Mouse (Mus musculus) limb, embryonic 13.5 days (tissue): ENCODE data around the gene Nsd1. TPM values are rescaled to one million over a fixed set of nuclear protein-coding genes. Genes with fewer than 3 reads are reported as not detected.

Source experiments
- ATAC-seq: fragments of 200-750 bp; cut with Nextera tagmentation; 2 replicates; pipeline ENCODE4 v1.8.0; 2017; ENCODE audit warnings: low read depth, moderate number of reproducible peaks, moderate TSS enrichment; ENCODE audit not compliant: low FRiP score
- H3K27ac ChIP-seq: fragments of 300-500 bp; sonication (generic); 2 replicates; pipeline ENCODE4 v1.5.1; 2015; ENCODE audit warnings: inconsistent platforms, mild to moderate bottlenecking, moderate library complexity
- H3K27me3 ChIP-seq: fragments of 300-500 bp; sonication (generic); 2 replicates; pipeline ENCODE4 v1.6.1; 2015; ENCODE audit warnings: mild to moderate bottlenecking, inconsistent platforms
- H3K36me3 ChIP-seq: fragments of 300-500 bp; sonication (generic); 2 replicates; pipeline ENCODE4 v1.6.1; 2015; ENCODE audit warnings: inconsistent platforms, mild to moderate bottlenecking, moderate library complexity
- H3K4me1 ChIP-seq: fragments of 300-500 bp; sonication (generic); 2 replicates; pipeline ENCODE4 v1.6.1; 2015; ENCODE audit warnings: inconsistent platforms
- H3K4me2 ChIP-seq: fragments of 300-500 bp; sonication (generic); replicated peaks from 2 replicates; pipeline ENCODE4 v1.6.1; 2015; ENCODE audit warnings: inconsistent platforms, mild to moderate bottlenecking, moderate library complexity
- H3K4me3 ChIP-seq: fragments of 300-500 bp; sonication (generic); 2 replicates; pipeline ENCODE4 v1.5.1; 2015; ENCODE audit warnings: moderate library complexity, mild to moderate bottlenecking, inconsistent platforms
- H3K9ac ChIP-seq: fragments of 300-500 bp; sonication (generic); 2 replicates; pipeline ENCODE4 v1.6.1; 2015; ENCODE audit warnings: mild to moderate bottlenecking, inconsistent platforms
- H3K9me3 ChIP-seq: fragments of 300-500 bp; sonication (generic); 2 replicates; pipeline ENCODE4 v1.6.1; 2016; ENCODE audit warnings: inconsistent platforms
- WGBS: fragments of 180-500 bp; shearing (Covaris S2); methylation state at CpG from one replicate; pipeline ENCODE4 v1.1.7; 2015; 5-methylcytosine and 5-hydroxymethylcytosine counted together
- polyA plus RNA-seq: library from polyadenylated mRNA; unstranded; fragments of >200 nt; fragmentation: Nextera tagmentation; extraction: Ambion mirVana; gene quantifications from 2 replicates; pipeline ENCODE4 v1.2.1, GENCODE M21; 2015

The Nsd1 gene
- 80.4 and 82.4 TPM in 2 replicates for polyA plus RNA-seq

DNA sequence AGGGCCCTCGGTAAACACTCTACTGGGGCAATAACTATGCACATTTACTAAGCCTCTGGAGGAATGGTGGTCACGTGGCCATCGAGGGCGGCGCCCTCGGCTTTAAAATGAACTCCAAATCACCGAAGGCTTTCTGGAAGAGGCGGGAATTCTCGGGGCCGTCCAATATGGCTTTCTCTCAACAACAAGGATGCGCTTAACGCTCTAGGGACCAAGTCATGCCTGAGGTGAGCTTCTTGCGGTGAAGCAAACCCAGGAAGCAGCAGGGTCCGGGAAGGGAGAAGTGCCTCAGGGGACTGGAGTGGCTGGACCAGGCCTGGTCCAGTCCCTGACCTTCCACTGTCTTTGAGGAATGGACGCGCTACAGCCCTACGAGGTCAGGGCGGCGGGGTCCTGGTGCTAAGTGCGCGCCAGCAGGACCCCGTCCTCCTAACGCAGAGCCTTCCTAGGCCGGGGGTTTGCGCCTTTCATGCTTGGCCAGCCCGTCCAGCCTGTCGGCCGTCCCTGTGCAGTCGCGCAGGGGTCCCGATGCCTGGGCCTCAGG lies at the start of gene Nsd1:
Gene Nsd1, plus strand, starts transcription at position 134 of the 544 bp plus-strand sequence.
- peaks cover 14% of the 10 kb centered on the region for H3K36me3 ChIP-seq
- H3K27ac ChIP-seq, result peak within 1 kb of the TSS; percentile 99
- no peaks in the 10 kb centered on the region for H3K9me3 ChIP-seq
- H3K4me3 ChIP-seq, result peak within 1 kb of the TSS; percentile 81
- H3K4me1 ChIP-seq, result peaks cover 32% of the 10 kb centered on the region
- 20% methylated on average over 31 of the region's 31 CpGs for WGBS
- no peaks in the 10 kb centered on the region for H3K27me3 ChIP-seq
- ATAC-seq, result no peak
- peak within 1 kb of the TSS; percentile 68 for H3K4me2 ChIP-seq
- H3K9ac ChIP-seq, result peak within 1 kb of the TSS; percentile 93

DNA sequence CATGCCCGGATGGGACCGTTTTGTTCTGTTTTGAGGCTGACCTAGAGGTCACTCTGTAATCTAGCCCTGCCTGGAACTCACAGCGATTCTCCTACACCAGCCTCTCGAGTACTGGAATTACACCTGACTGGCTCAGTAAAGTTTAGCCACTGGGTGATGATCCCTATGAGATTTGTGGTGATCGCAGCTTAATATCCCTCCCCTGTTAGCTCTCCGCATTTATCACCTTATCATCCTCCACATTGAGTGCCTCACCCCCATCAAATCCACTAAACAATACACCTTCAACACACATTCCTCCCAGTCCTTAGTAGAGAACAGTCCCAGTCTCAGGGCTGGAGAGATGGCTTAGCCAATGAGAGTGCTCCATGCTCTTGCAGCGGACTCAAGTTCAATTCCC lies 47.2 kb upstream of the Nsd1 start:
- ATAC-seq, result no peak
- no peak overlapping the region for H3K27ac ChIP-seq
- 45% methylated on average over 7 of the region's 7 CpGs for WGBS
- no peaks in the 10 kb centered on the region for H3K27me3 ChIP-seq
- H3K4me1 ChIP-seq, result no peaks in the 10 kb centered on the region
- H3K4me3 ChIP-seq, result no peak overlapping the region
- H3K9me3 ChIP-seq, result no peaks in the 10 kb centered on the region
- peaks cover 7% of the 10 kb centered on the region; the same call in 1 of the 2 replicates for H3K36me3 ChIP-seq
- no peak overlapping the region for H3K4me2 ChIP-seq
- H3K9ac ChIP-seq, result no peak overlapping the region

DNA sequence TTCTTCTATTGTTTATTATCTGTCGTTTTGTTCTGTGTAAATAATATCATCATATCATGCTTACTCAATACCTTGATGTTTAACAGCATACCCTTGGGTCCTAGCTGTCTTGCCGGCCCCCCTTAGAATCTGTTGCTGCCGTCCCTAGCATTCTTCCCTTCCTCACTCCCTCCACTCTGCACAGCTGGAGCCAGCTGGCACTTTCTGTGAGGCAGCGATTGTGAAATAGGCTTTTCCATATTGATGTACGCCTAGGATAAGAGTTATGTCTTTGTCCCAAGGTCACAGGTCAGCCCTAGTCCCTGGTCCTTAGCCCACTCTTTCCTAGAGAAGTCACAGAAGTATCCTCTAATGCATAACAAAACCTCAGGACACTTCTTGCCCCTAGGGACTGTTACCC lies 46.0 kb upstream of the Nsd1 start:
- ATAC-seq, result peak; percentile 34; the same call in 1 of the 2 replicates
- Histone ChIP-seq H3K4me2 (no peak overlapping the region), H3K9me3 (no peaks in the 10 kb centered on the region), H3K36me3 (peaks cover 7% of the 10 kb centered on the region; the same call in 1 of the 2 replicates), H3K27me3 (no peaks in the 10 kb centered on the region), H3K27ac (no peak overlapping the region), H3K9ac (no peak overlapping the region), H3K4me3 (no peak overlapping the region), H3K4me1 (no peaks in the 10 kb centered on the region)
- 69% methylated on average over 5 of the region's 5 CpGs for WGBS

DNA sequence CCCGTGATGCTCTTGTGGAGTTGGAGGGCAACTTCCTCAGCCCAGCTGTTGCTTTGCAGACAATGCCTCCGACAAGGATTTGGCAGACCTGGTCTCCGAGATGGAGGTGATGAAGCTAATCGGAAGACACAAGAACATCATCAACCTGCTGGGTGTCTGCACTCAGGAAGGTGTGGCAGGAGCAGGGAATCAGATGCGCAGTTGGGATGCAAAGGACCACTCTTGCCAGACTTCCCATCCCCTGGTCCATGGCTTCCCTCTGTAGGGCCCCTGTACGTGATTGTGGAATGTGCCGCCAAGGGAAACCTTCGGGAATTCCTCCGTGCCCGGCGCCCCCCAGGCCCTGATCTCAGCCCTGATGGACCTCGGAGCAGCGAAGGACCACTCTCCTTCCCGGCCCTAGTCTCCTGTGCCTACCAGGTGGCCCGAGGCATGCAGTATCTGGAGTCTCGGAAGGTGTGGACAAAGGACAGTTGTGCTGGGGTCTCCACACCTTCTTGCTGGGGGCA lies 43.7 kb upstream of the Nsd1 start:
- WGBS, result 94% methylated on average over 16 of the region's 16 CpGs
- H3K36me3 ChIP-seq, result peaks cover 7% of the 10 kb centered on the region; the same call in 1 of the 2 replicates

DNA sequence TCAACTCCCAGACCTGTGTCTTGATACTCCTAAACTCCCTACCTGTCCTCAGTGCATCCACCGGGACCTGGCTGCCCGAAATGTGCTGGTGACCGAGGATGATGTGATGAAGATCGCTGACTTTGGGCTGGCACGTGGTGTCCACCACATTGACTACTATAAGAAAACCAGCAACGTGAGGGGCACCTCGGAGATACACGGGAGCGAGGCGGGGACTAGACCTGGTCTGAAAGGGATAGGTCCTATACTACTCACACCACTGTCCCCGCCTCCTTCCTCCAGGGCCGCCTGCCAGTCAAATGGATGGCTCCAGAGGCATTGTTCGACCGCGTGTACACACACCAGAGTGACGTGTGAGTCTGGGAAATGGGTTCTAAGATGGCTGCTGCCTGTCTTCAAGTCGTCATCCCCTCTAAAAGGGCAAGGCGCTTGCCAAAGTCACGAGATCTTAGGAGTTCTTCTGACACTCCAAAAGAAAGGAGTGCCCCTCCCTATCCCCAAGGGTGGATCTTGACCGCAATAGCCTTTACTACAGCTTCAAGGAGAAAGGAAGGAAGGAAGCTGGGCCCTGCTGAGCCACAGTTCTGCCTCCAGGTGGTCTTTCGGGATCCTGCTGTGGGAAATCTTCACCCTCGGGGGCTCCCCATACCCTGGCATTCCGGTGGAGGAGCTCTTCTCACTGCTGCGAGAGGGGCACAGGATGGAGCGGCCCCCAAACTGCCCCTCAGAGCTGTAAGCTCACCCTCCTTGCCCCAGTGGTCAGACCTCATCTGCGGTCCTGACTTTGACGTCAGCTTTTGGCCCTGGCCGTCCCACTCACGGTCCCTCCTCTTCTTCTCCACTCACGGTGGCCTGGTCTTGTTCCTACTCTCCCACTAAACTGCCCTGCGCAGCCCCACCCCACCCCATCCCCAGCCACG lies 42.5 kb upstream of the Nsd1 start:
- Histone ChIP-seq H3K9ac (no peak overlapping the region), H3K4me2 (no peak overlapping the region), H3K4me3 (no peak overlapping the region), H3K4me1 (peaks cover 14% of the 10 kb centered on the region), H3K9me3 (0 out of 2 replicates have a peak, but pooled peaks cover 5% of the 10 kb centered on the region), H3K27ac (no peak overlapping the region), H3K36me3 (0 out of 2 replicates have a peak, but pooled peaks cover 7% of the 10 kb centered on the region), H3K27me3 (no peaks in the 10 kb centered on the region)
- WGBS, result 88% methylated on average over 32 of the region's 32 CpGs
- ATAC-seq, result no peak

More for the DNA sequence above, 43.7 kb upstream of the Nsd1 start:
- H3K4me3 ChIP-seq, result no peak overlapping the region
- H3K27me3 ChIP-seq, result no peaks in the 10 kb centered on the region
- H3K4me2 ChIP-seq, result no peak overlapping the region
- no peak for ATAC-seq
- no peak overlapping the region for H3K27ac ChIP-seq
- H3K9me3 ChIP-seq, result 0 out of 2 replicates have a peak, but pooled peaks cover 5% of the 10 kb centered on the region
- no peak overlapping the region for H3K9ac ChIP-seq
- H3K4me1 ChIP-seq, result 0 out of 2 replicates have a peak, but pooled peaks cover 5% of the 10 kb centered on the region

DNA sequence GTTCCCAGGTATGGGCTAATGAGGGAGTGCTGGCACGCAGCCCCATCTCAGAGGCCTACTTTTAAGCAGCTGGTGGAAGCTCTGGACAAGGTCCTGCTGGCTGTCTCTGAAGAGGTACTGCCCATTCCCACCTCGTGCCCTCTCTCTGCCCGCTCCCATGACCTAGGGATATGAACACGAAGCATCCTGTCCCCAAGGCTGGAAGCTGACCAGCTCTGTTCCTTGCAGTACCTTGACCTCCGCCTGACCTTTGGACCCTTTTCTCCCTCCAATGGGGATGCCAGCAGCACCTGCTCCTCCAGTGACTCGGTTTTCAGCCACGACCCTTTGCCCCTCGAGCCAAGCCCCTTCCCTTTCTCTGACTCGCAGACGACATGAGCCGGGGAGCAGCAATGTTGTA lies 41.8 kb upstream of the Nsd1 start:
- H3K27ac ChIP-seq, result no peak overlapping the region
- 79% methylated on average over 11 of the region's 11 CpGs for WGBS

DNA sequence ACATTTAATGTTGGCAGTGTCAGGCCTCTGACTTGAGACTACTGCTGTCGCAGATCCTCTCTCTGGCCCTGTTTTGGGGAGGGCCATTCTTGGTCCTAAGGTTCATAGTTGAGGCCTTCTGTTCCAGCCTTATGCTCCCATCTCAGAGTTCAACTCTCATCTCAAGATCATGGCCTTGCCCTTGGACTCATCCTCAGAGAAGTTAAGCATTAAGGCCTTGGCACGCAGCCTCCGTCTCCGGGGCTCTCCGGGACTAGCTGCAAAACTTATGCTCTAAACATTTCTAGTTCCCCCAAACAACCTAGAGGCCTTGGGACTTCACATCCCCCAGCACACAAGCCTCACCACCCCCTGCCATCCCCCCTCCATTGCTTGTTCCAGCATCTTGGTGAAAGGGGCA lies 41.3 kb upstream of the Nsd1 start:
- 85% methylated on average over 5 of the region's 5 CpGs for WGBS
- no peak overlapping the region for H3K4me2 ChIP-seq
- no peaks in the 10 kb centered on the region for H3K27me3 ChIP-seq
- H3K9ac ChIP-seq, result no peak overlapping the region
- no peak for ATAC-seq
- 0 out of 2 replicates have a peak overlapping the region, but pooled peaks have one; percentile 3 for H3K27ac ChIP-seq
- H3K9me3 ChIP-seq, result 0 out of 2 replicates have a peak, but pooled peaks cover 5% of the 10 kb centered on the region
- H3K36me3 ChIP-seq, result 0 out of 2 replicates have a peak, but pooled peaks cover 7% of the 10 kb centered on the region
- H3K4me3 ChIP-seq, result no peak overlapping the region
- H3K4me1 ChIP-seq, result peaks cover 16% of the 10 kb centered on the region

More for the DNA sequence above, 41.8 kb upstream of the Nsd1 start:
- Histone ChIP-seq H3K4me3 (no peak overlapping the region), H3K36me3 (0 out of 2 replicates have a peak, but pooled peaks cover 7% of the 10 kb centered on the region), H3K4me2 (no peak overlapping the region), H3K9me3 (0 out of 2 replicates have a peak, but pooled peaks cover 5% of the 10 kb centered on the region), H3K9ac (no peak overlapping the region), H3K27me3 (no peaks in the 10 kb centered on the region), H3K4me1 (peaks cover 16% of the 10 kb centered on the region)
- ATAC-seq, result no peak

DNA sequence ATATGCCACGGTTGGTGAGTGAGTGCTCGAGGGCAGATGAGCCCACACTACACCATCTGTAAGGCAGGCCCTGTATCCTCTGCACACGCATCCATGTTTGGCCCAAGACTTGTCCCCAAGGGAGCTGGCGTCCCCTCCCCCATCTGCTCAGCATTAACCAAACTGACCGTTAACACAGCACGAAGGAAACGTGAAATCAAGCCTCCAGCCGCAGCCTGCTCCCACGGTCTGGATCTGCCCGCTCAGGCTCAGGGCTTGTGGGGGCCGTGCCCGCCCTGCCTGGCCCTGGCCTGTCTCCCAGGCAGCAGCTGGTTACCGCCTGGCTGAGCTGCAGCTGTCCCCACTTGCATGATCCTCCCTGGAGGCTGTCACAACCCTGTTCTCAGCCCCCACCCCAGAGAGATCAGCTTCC lies 40.6 kb upstream of the Nsd1 start:
- Histone ChIP-seq H3K4me2 (no peak overlapping the region), H3K4me1 (peaks cover 16% of the 10 kb centered on the region), H3K27me3 (no peaks in the 10 kb centered on the region), H3K4me3 (no peak overlapping the region), H3K27ac (peak overlapping the region; percentile 23; the same call in 1 of the 2 replicates), H3K9me3 (0 out of 2 replicates have a peak, but pooled peaks cover 5% of the 10 kb centered on the region), H3K9ac (0 out of 2 replicates have a peak overlapping the region, but pooled peaks have one; percentile 8), H3K36me3 (0 out of 2 replicates have a peak, but pooled peaks cover 7% of the 10 kb centered on the region)
- peak; percentile 78 for ATAC-seq
- 51% methylated on average over 13 of the region's 13 CpGs for WGBS

DNA sequence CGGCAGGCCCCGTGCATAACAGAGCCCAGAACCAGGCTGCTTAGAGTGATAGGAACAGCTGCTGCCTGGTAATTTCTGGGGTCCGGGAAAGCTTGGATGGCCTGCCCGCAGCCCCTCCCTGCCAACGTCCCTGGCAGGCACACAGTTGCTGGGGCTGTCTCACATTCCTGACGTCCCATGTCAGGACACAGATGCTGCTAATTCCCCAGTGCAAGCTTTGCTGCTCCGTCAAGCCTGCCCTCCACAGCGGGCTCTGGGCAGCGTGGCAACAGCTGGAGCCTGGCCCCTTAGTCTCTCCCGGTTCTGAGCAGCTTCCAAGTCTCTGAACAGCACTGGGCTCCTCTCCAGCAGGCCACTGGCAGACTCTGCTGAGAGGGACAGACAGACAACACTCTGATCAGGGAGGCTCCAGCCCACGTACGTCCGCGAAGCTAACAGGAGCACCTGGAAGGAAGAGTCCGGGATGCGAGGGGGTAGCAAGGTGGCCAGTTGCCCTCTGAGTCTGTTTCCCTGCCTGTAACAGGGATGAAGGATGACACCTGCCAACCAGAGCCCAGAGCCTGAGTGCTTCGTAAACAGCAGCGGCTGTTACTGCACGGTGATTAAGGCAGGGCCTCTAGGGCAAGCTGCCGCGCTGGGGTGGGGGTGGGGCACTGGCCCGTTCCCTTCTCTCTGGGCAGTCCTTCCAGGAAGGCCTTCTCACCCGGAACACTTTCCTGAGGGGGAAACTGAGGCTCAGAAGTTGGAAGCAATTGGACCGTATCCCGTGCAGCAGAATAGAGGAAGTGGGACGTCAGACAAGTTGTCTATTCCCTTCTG lies 37.9 kb upstream of the Nsd1 start:
- peak overlapping the region; percentile 43 for H3K9ac ChIP-seq
- ATAC-seq, result peak; percentile 74
- H3K4me2 ChIP-seq, result peak overlapping the region; percentile 39
- peak overlapping the region; percentile 5; the same call in 1 of the 2 replicates for H3K4me3 ChIP-seq
- H3K36me3 ChIP-seq, result no peaks in the 10 kb centered on the region
- WGBS, result 12% methylated on average over 26 of the region's 26 CpGs
- H3K27me3 ChIP-seq, result no peaks in the 10 kb centered on the region
- H3K27ac ChIP-seq, result peak overlapping the region; percentile 16; the same call in 1 of the 2 replicates
- peaks cover 16% of the 10 kb centered on the region for H3K4me1 ChIP-seq
- H3K9me3 ChIP-seq, result 0 out of 2 replicates have a peak, but pooled peaks cover 5% of the 10 kb centered on the region

DNA sequence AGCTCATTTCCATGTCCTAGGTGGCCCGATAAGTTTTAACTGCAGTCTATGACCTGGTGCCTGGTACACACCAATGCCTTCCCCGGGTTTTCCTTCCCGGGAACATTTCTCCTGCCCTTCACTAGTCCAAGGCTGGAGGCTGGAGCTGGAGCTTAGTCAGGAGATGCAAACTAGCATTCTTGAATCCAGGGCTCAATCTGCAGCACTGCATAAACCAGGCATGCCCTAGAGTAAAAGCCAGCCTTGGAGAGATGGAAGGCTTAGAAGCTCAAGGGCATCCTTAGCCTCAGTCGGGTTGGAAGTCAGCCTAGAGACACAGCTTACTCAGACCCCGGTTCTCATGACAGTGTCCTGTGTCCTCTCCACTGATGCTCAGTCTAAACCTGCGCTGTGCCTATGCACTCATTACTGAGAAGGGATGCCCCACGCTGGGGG lies 37.2 kb upstream of the Nsd1 start:
- no peaks in the 10 kb centered on the region for H3K27me3 ChIP-seq
- H3K4me3 ChIP-seq, result 0 out of 2 replicates have a peak overlapping the region, but pooled peaks have one; percentile 5
- H3K9me3 ChIP-seq, result 0 out of 2 replicates have a peak, but pooled peaks cover 5% of the 10 kb centered on the region
- no peak overlapping the region for H3K9ac ChIP-seq
- WGBS, result 48% methylated on average over 7 of the region's 7 CpGs
- H3K4me2 ChIP-seq, result peak overlapping the region; percentile 39
- peaks cover 16% of the 10 kb centered on the region for H3K4me1 ChIP-seq
- no peak for ATAC-seq
- H3K27ac ChIP-seq, result peak overlapping the region; percentile 16; the same call in 1 of the 2 replicates
- H3K36me3 ChIP-seq, result no peaks in the 10 kb centered on the region

DNA sequence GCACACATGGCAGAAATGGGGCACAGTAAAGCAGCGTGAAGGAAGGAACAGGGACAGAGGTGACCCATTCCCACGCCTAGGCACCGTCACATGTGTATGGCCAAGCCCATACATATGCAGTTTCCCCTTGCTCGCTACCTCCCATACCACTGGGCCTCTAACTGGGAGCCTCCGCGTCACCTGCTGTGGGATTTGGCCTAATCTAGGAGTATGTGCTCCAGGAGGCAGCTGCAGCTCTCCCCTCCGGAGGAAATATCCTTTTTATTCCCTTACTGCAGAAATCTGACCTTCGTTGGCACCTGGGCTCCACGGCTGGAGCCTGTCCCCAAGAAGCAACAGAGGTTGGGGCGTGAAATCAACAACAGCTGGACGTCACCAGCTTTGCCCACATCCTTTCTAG lies 35.2 kb upstream of the Nsd1 start:
- peaks cover 11% of the 10 kb centered on the region for H3K4me1 ChIP-seq
- no peaks in the 10 kb centered on the region for H3K27me3 ChIP-seq
- H3K27ac ChIP-seq, result 0 out of 2 replicates have a peak overlapping the region, but pooled peaks have one; percentile 33
- 0 out of 2 replicates have a peak, but pooled peaks cover 5% of the 10 kb centered on the region for H3K9me3 ChIP-seq
- no peak overlapping the region for H3K4me3 ChIP-seq
- WGBS, result 66% methylated on average over 11 of the region's 11 CpGs
- no peak overlapping the region for H3K9ac ChIP-seq
- no peak overlapping the region for H3K4me2 ChIP-seq
- H3K36me3 ChIP-seq, result no peaks in the 10 kb centered on the region
- ATAC-seq, result peak; percentile 42; the same call in 1 of the 2 replicates
